Mouse (Mus musculus) C2C12 (cell line): ENCODE data around the gene Xab2. TPM values are rescaled to one million over a fixed set of nuclear protein-coding genes. Genes with fewer than 3 reads are reported as not detected.

Experiments used
- H3K27me3 ChIP-seq: one replicate; pipeline ENCODE4 v1.6.1; 2011; ENCODE audit not compliant: control insufficient read depth, insufficient read depth, insufficient read length
- H3K36me3 ChIP-seq: one replicate; pipeline ENCODE4 v1.6.1; 2011; ENCODE audit not compliant: control insufficient read depth, insufficient read depth
- H3K4me3 ChIP-seq: one replicate; pipeline ENCODE4 v1.5.1; 2011; ENCODE audit warnings: mild to moderate bottlenecking, control low read depth; ENCODE audit not compliant: poor library complexity, insufficient read depth, severe bottlenecking
- H3K79me2 ChIP-seq: one replicate; pipeline ENCODE4 v1.6.1; 2011; ENCODE audit not compliant: control insufficient read depth, insufficient read depth
- H3K79me3 ChIP-seq: one replicate; pipeline ENCODE4 v1.6.1; 2011; ENCODE audit warnings: low read depth, control low read depth
- H3ac ChIP-seq: one replicate; pipeline ENCODE3; 2011; ENCODE audit warnings: low read depth; ENCODE audit not compliant: control insufficient read depth, insufficient read length
- CEBPB ChIP-seq: IDR thresholded peaks from one replicate; pipeline ENCODE4 v1.6.1; 2011; ENCODE audit warnings: low read depth, mild to moderate bottlenecking, control low read depth, moderate library complexity
- CTCF ChIP-seq: IDR thresholded peaks from one replicate; pipeline ENCODE4 v1.5.1; 2011; ENCODE audit not compliant: control insufficient read depth, insufficient read depth, insufficient read length
- MAX ChIP-seq: IDR thresholded peaks from one replicate; pipeline ENCODE4 v1.6.1; 2011; ENCODE audit warnings: mild to moderate bottlenecking, control low read depth
- MYOD1 ChIP-seq: IDR thresholded peaks from one replicate; pipeline ENCODE4 v1.6.1; 2011; ENCODE audit warnings: low read depth; ENCODE audit not compliant: control insufficient read depth, insufficient read length
- MYOG ChIP-seq: IDR thresholded peaks from one replicate; pipeline ENCODE4 v1.6.1; 2011; ENCODE audit not compliant: control insufficient read depth, insufficient read length; ENCODE audit errors: extremely low read depth
- polyA plus RNA-seq: library from polyadenylated mRNA; unstranded; fragments of >200 nt; fragmentation: generic; extraction: Trizol; gene quantifications from one replicate; pipeline ENCODE4 v1.2.1, GENCODE M21; 2012; ENCODE audit warnings: missing spikeins

Gene Xab2
- polyA plus RNA-seq, 1 experiment, result 38.2 TPM

GRCm38 (mm10) chr8:3567641-3568371 is 53.3 kb downstream of the Xab2 start, which contains the start of gene C330021F23Rik:
Gene C330021F23Rik (plus strand): TSS chr8:3567990.
- H3K36me3 ChIP-seq, result no peaks in the 10 kb centered on the region
- no peaks in the 10 kb centered on the region for H3K79me3 ChIP-seq
- no peak for TF ChIP-seq MAX
- no peak for TF ChIP-seq CTCF
- TF ChIP-seq MYOG, result no peak
- no peak for TF ChIP-seq CEBPB
- no peak for TF ChIP-seq MYOD1
- no peak within 1 kb of the TSS for H3K4me3 ChIP-seq
- H3ac ChIP-seq, result no peak within 1 kb of the TSS
- no peaks in the 10 kb centered on the region for H3K79me2 ChIP-seq
- H3K27me3 ChIP-seq, result peaks cover 3% of the 10 kb centered on the region

Other genes starting within 250 kb of the Xab2 start
- 18.4 TPM for gene Arhgef18, start 228.3 kb downstream of the Xab2 start, polyA plus RNA-seq
- gene Pex11g, start 153.6 kb downstream of the Xab2 start, polyA plus RNA-seq, result 1.5 TPM
- gene Tex45, start 150.5 kb downstream of the Xab2 start, polyA plus RNA-seq, result not detected
- 30.6 TPM for gene Zfp358, start 128.2 kb downstream of the Xab2 start, polyA plus RNA-seq
- gene Mcoln1, start 120.9 kb downstream of the Xab2 start, polyA plus RNA-seq, result 38.7 TPM
- 18.6 TPM for gene Pnpla6, start 105.9 kb downstream of the Xab2 start, polyA plus RNA-seq
- not detected for gene C330021F23Rik, start 53.3 kb downstream of the Xab2 start, polyA plus RNA-seq
- gene Camsap3, start 34.0 kb downstream of the Xab2 start, polyA plus RNA-seq, result 0.19 TPM
- gene Pet100, start 232 bp upstream of the Xab2 start, polyA plus RNA-seq, result 55.4 TPM
- 0.70 TPM for gene Pcp2, start 4.2 kb upstream of the Xab2 start, polyA plus RNA-seq
- 8.9 TPM for gene Stxbp2, start 9.6 kb upstream of the Xab2 start, polyA plus RNA-seq
- gene Retn, start 34.5 kb upstream of the Xab2 start, polyA plus RNA-seq, result not detected
- gene Mcemp1, start 44.4 kb upstream of the Xab2 start, polyA plus RNA-seq, result not detected
- gene Fcor, start 51.0 kb upstream of the Xab2 start, polyA plus RNA-seq, result 0.95 TPM
- 36.7 TPM for gene Trappc5, start 55.0 kb upstream of the Xab2 start, polyA plus RNA-seq
- 0.01 TPM for gene Fcer2a, start 72.9 kb upstream of the Xab2 start, polyA plus RNA-seq
- gene Clec4g, start 99.3 kb upstream of the Xab2 start, polyA plus RNA-seq, result not detected
- not detected for gene Cd209a, start 127.7 kb upstream of the Xab2 start, polyA plus RNA-seq
- not detected for gene Cd209e, start 233.0 kb upstream of the Xab2 start, polyA plus RNA-seq